Mouse (Mus musculus) left cerebral cortex, postnatal 25 days (tissue): Measurements from ENCODE around the gene Ttc39b. TPM values are rescaled to one million over a fixed set of nuclear protein-coding genes. Genes with fewer than 3 reads are reported as not detected.

Experiments used
- DNase-seq, 2 experiments: peaks; one replicate each; pipeline ENCODE4 v3.0.0; 2022; ENCODE audit warnings: low spot score in 2 of 2, mixed read lengths in 1 of 2
- intact Hi-C: fragments of 180-260 bp; cut with DNase I; formaldehyde crosslinking; loops from one replicate; pipeline ENCODE4 v1.15.1; 2025
- total RNA-seq, 2 experiments: library from RNA; stranded (reverse); gene quantifications; 2 replicates each; pipeline ENCODE4 v1.2.3; 2021

Gene Ttc39b
- total RNA-seq = 10 to 100 TPM; 61.7 to 66.5 TPM

- DNase-seq = peak; percentile 94 to 97
- intact Hi-C loops = loop anchor here (2.0 kb wide), 1 partner anchor 21 kb away; no protein-coding TSS in a partner anchor
These were observed at the start of gene Ttc39b for GRCm38 (mm10) chr4:83323910-83324684. Ttc39b (minus strand) TSS chr4:83324255.

GRCm38 (mm10) chr4:83373381-83373780 is 49.3 kb upstream of the Ttc39b start:
- no peak for DNase-seq
- intact Hi-C loops = no loop called here

GRCm38 (mm10) chr4:83357738-83358137 is 33.7 kb upstream of the Ttc39b start:
- intact Hi-C loops = no loop called here
- DNase-seq = no peak

- DNase-seq = no peak
- intact Hi-C loops = no loop called here
These were observed 30.7 kb upstream of the Ttc39b start for GRCm38 (mm10) chr4:83354786-83355185.

GRCm38 (mm10) chr4:83353949-83354348 is 29.9 kb upstream of the Ttc39b start:
- no peak for DNase-seq
- intact Hi-C loops = no loop called here

- no peak for DNase-seq
- intact Hi-C loops = no loop called here
These were observed 29.2 kb upstream of the Ttc39b start for GRCm38 (mm10) chr4:83353276-83353675.

GRCm38 (mm10) chr4:83350719-83351118 is 26.7 kb upstream of the Ttc39b start:
- DNase-seq = peak; percentile 72 to 87
- intact Hi-C loops = no loop called here

GRCm38 (mm10) chr4:83348970-83349369 is 24.9 kb upstream of the Ttc39b start:
- DNase-seq = no peak
- intact Hi-C loops = no loop called here

GRCm38 (mm10) chr4:83343895-83344294 is 19.8 kb upstream of the Ttc39b start:
- no peak for DNase-seq
- intact Hi-C loops = no loop called here

GRCm38 (mm10) chr4:83343146-83343823 is 19.2 kb upstream of the Ttc39b start:
- intact Hi-C loops = no loop called here
- DNase-seq = peak in 1 of 2 experiments; percentile 52

GRCm38 (mm10) chr4:83342268-83342970 is 18.4 kb upstream of the Ttc39b start:
- no peak for DNase-seq
- intact Hi-C loops = no loop called here

GRCm38 (mm10) chr4:83339393-83339792 is 15.3 kb upstream of the Ttc39b start:
- intact Hi-C loops = no loop called here
- no peak for DNase-seq

- intact Hi-C loops = no loop called here
- no peak for DNase-seq
These were observed 13.7 kb upstream of the Ttc39b start for GRCm38 (mm10) chr4:83337717-83338116.

GRCm38 (mm10) chr4:83330369-83330768 is 6.3 kb upstream of the Ttc39b start:
- DNase-seq = no peak
- intact Hi-C loops = no loop called here

- intact Hi-C loops = no loop called here
- DNase-seq = no peak
These were observed 5.6 kb upstream of the Ttc39b start for GRCm38 (mm10) chr4:83329615-83330014.

GRCm38 (mm10) chr4:83328026-83328945 is 4.2 kb upstream of the Ttc39b start:
- intact Hi-C loops = no loop called here
- DNase-seq = no peak

GRCm38 (mm10) chr4:83327526-83327925 is 3.5 kb upstream of the Ttc39b start:
- DNase-seq = no peak
- intact Hi-C loops = no loop called here

- intact Hi-C loops = loop anchor here (2.0 kb wide), 1 partner anchor 23 kb away; no protein-coding TSS in a partner anchor
- DNase-seq = no peak
These were observed 1.3 kb upstream of the Ttc39b start for GRCm38 (mm10) chr4:83325366-83325765.

GRCm38 (mm10) chr4:83323201-83323903 is 703 bp downstream of the Ttc39b start:
- peak; percentile 52 to 61 for DNase-seq
- intact Hi-C loops = no loop called here
